In genomic region chr16:84583773-84584229, GRCm38 (mm10) we compare ENCODE assay signal across 11 mouse cellular contexts.
A peak's percentile ranks its signal among the peaks of the same experiment; 100 is the strongest.
DNase-seq lines count a peak whose midpoint lies in the region; ATAC-seq lines count a peak whose summit lies in the region.
"Had no signal": no experiment of that assay in that cellular context is flagged by ENCODE, and none has a peak within 500 bp of the region (broad histone marks: within the 10 kb centered on the region; RNA-seq: fewer than 3 reads in every experiment).

No protein-coding gene starts in this region.

- peak; percentile 86 for ATAC-seq in common myeloid progenitor, adult 5-6 weeks (replicated peaks; ENCODE audit: low read depth, poor library complexity, severe bottlenecking)
- ATAC-seq: forebrain, embryonic 14.5 days; intestine, embryonic 16.5 days had no signal

- peak; percentile 17 for DNase-seq in spleen, adult 12 weeks (ENCODE audit: low spot score)
- DNase-seq in spleen, postnatal 14 days (ENCODE audit: low spot score in 2 of 2), result no peak
- DNase-seq in naive thymus-derived CD4-positive, alpha-beta T cell, adult 2 months (ENCODE audit: low read depth), result peak; percentile 92
- DNase-seq in MN1 (ENCODE audit: low spot score), result no peak
- no peak for DNase-seq in cerebellum, adult 8-10 months
- no peak for DNase-seq in yolk sac, embryonic 10.5 days (ENCODE audit: low spot score)
- DNase-seq: adrenal gland, postnatal 36 days; embryo, embryonic 11 days had no signal

Comparison
In these comparisons a context has a peak if more than half of its experiments do, and no peak if none do; other contexts are left out.
1. DNase-seq: peak in spleen, adult 12 weeks (single experiment) and naive thymus-derived CD4-positive, alpha-beta T cell, adult 2 months (single experiment); none in spleen, postnatal 14 days (0 of 2), MN1 (single experiment), cerebellum, adult 8-10 months (single experiment) and yolk sac, embryonic 10.5 days (single experiment).